Mouse (Mus musculus) heart, postnatal 0 days (tissue): ENCODE data around the gene Trp53.
"Not testable (repeated sequence)": the region's sequence is repeated elsewhere in the genome, so short reads cannot be mapped to it uniquely, and the experiment has no call there.

Experiments used
- CTCF ChIP-seq: IDR thresholded peaks from 2 replicates; pipeline ENCODE4 v1.5.1; 2016; ENCODE audit warnings: antibody characterized with exemption, control low read depth, low read depth
- EP300 ChIP-seq: IDR thresholded peaks from 2 replicates; pipeline ENCODE4 v1.6.1; 2016; ENCODE audit warnings: antibody characterized with exemption, low read depth

DNA sequence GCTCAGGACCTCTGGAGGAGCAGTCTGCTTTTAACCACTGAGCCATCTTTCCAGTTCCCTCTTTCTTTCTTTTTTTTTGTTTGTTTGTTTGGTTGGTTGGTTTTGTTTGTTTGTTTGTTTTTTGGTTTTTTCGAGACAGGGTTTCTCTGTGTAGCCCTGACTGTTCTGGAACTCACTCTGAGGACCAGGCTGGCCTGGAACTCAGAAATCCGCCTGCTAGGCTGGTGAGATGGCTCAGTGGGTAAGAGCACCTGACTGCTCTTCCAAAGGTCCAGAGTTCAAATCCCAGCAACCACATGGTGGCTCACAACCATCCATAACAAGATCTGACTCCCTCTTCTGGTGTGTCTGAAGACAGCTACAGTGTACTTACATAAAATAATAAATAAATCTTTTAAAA, 44.2 kb downstream of the Trp53 start:
- TF ChIP-seq CTCF, EP300: not testable (repeated sequence)
